Mouse (Mus musculus) cortical plate, adult 2 months (tissue): Measurements from ENCODE around the gene Fam183b.
"Not testable (repeated sequence)": the region's sequence is repeated elsewhere in the genome, so short reads cannot be mapped to it uniquely, and the experiment has no call there.

Experiments
- CTCF ChIP-seq: fragments of 200-500 bp; IDR thresholded peaks from 2 replicates; pipeline ENCODE4 v1.5.1; 2011; ENCODE audit warnings: mild to moderate bottlenecking, control low read depth, low read length; ENCODE audit not compliant: insufficient read depth; ENCODE audit errors: extremely low read depth
- POLR2A ChIP-seq: fragments of 200-500 bp; IDR thresholded peaks from 2 replicates; pipeline ENCODE4 v1.6.1; 2011; ENCODE audit warnings: mild to moderate bottlenecking, low read length, control low read depth; ENCODE audit not compliant: insufficient read depth; ENCODE audit errors: extremely low read depth

DNA sequence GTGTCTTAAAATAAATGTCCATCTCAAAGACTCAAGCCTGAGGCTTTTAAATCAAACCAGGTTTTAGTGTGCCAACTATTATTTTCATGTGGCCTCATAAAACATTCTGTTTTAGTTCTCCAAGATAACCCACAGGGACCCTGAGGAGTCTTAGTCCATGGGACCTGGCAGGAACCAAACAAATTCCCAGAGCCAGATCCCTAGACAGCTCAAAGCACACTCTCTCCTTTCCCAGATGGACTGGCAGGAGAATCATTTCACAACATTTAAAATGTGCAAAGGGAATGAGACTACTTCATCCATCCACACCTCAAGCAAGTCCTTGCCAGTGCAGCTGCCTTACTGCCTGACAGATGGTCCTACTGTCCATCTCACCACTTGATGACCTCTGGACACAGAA is 37.2 kb upstream of the Fam183b start, which contains the start of gene Olfr311:
- not testable (repeated sequence) for TF ChIP-seq CTCF, POLR2A
